Mouse (Mus musculus) testis, adult 2 months (tissue): ENCODE data around the gene Limk1. TPM values are rescaled to one million over a fixed set of nuclear protein-coding genes. Genes with fewer than 3 reads are reported as not detected.

Experiments
- H3K27ac ChIP-seq: fragments of 200-500 bp; 2 replicates; pipeline ENCODE4 v1.5.1; 2012; ENCODE audit warnings: low read depth, low read length; ENCODE audit not compliant: control insufficient read depth, insufficient read depth
- H3K27me3 ChIP-seq: fragments of 200-500 bp; 2 replicates; pipeline ENCODE4 v1.6.1; 2012; ENCODE audit warnings: mild to moderate bottlenecking, low read length, moderate library complexity; ENCODE audit not compliant: control insufficient read depth, insufficient read depth
- H3K36me3 ChIP-seq: fragments of 200-500 bp; 2 replicates; pipeline ENCODE4 v1.6.1; 2012; ENCODE audit warnings: mild to moderate bottlenecking, low read length; ENCODE audit not compliant: control insufficient read depth, insufficient read depth
- H3K4me1 ChIP-seq: fragments of 200-500 bp; 2 replicates; pipeline ENCODE4 v1.6.1; 2012; ENCODE audit warnings: low read length; ENCODE audit not compliant: control insufficient read depth, insufficient read depth
- H3K4me3 ChIP-seq: fragments of 200-500 bp; 2 replicates; pipeline ENCODE4 v1.5.1; 2012; ENCODE audit warnings: low read depth, mild to moderate bottlenecking, low read length, moderate library complexity, mixed read lengths; ENCODE audit not compliant: control insufficient read depth
- CTCF ChIP-seq: fragments of 200-500 bp; IDR thresholded peaks from 2 replicates; pipeline ENCODE4 v1.5.1; 2012; ENCODE audit warnings: low read depth, mild to moderate bottlenecking, inconsistent platforms, low read length, moderate library complexity; ENCODE audit not compliant: control insufficient read depth, insufficient read depth, insufficient replicate concordance
- POLR2A ChIP-seq: fragments of 200-500 bp; IDR thresholded peaks from 2 replicates; pipeline ENCODE4 v1.6.1; 2012; ENCODE audit warnings: low read depth, mild to moderate bottlenecking, inconsistent platforms, low read length, moderate library complexity; ENCODE audit not compliant: control insufficient read depth
- polyA plus RNA-seq: library from polyadenylated mRNA; depleted of rRNA; stranded (reverse); fragments of >200 nt; gene quantifications from 2 replicates; pipeline ENCODE4 v1.2.3, GENCODE M21; 2012

Limk1 gene
- polyA plus RNA-seq, 1 experiment, result 16.3 TPM

- Histone ChIP-seq H3K27me3 (no peaks in the 10 kb centered on the region), H3K4me3 (no peak overlapping the region), H3K36me3 (peaks cover 5% of the 10 kb centered on the region), H3K4me1 (peaks cover 3% of the 10 kb centered on the region), H3K27ac (no peak overlapping the region)
- TF ChIP-seq CTCF, result no peak
- no peak for TF ChIP-seq POLR2A
Measured at GRCm38 (mm10) chr5:134632841-134633240, 55.6 kb downstream of the Limk1 start.

DNA sequence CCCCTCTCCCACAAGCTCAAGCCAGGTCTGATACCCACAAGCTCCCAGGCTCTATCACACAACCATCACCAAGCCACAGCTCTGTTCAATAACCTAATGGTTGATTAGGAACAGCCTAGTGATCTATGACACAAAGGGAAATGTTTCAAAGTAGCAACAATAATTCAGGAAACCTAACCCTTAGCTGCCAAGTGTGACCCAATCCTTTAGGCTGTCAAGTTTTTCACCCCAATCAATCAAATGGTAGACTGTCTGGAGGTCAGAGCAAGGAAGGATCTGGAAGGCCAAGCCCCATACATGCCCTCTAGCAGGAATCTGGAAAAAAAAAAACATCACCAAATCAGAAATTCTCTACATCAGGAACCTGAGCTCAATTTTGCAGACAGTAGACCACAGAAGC, 57.6 kb downstream of the Limk1 start:
- no peak for TF ChIP-seq CTCF
- no peak for TF ChIP-seq POLR2A
- Histone ChIP-seq H3K36me3 (peaks cover 5% of the 10 kb centered on the region), H3K4me3 (no peak overlapping the region), H3K4me1 (no peaks in the 10 kb centered on the region; the same call in 1 of the 2 replicates), H3K27ac (no peak overlapping the region), H3K27me3 (no peaks in the 10 kb centered on the region)

- H3K27ac ChIP-seq, result no peak overlapping the region
- H3K27me3 ChIP-seq, result no peaks in the 10 kb centered on the region
- H3K36me3 ChIP-seq, result peaks cover 5% of the 10 kb centered on the region
- no peak for TF ChIP-seq CTCF
- TF ChIP-seq POLR2A, result no peak
- H3K4me1 ChIP-seq, result no peaks in the 10 kb centered on the region; the same call in 1 of the 2 replicates
- no peak overlapping the region for H3K4me3 ChIP-seq
Measured at GRCm38 (mm10) chr5:134629508-134629907, 58.9 kb downstream of the Limk1 start.

DNA sequence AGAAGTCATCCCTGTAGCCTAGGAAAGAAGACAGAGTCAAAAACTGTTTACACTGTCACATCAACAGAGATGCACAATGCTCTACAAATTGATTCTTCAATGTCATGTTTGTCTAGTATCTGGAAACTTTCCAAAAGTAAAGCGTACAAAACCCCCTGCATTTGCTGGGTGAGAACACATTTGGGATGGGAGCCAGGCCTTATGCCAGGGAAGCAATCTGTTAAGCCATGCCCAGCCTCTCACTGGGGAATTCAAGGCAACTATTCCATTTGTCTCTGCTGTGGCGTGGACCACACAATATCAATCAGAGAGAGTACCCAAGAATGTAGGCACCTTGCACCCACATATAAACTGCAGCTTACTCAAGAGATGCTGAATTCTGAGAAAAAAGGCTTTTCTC, 66.3 kb downstream of the Limk1 start:
- no peak overlapping the region for H3K27ac ChIP-seq
- no peak for TF ChIP-seq POLR2A
- no peak for TF ChIP-seq CTCF
- no peaks in the 10 kb centered on the region for H3K27me3 ChIP-seq
- H3K4me1 ChIP-seq, result no peaks in the 10 kb centered on the region
- H3K36me3 ChIP-seq, result peaks cover 4% of the 10 kb centered on the region
- no peak overlapping the region for H3K4me3 ChIP-seq

DNA sequence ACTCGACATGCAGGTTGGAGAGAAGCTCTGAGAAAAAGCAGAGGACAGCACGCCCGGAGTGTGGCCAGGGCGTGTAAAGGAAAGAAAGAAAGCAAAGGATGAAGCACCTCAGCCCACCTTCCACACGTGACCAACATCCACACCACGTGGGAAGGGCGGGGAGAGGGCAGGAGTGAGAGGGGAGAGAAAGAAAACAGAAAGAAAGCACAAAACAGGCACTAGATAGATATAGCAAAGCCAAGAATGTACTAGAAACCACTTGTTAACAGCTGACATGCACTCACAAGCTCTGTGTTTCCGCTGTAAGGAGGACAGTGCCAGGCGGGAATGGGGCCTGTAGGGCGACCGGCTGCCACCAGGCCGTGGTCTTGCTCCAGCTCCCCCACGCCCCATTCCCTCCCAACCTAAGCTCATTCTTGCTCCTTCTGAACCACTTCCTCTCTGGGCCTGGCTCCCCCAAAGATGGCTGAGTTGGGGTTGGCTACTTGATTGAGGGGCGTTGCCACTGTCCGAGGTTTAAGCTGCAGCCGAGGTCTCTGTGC, 67.2 kb downstream of the Limk1 start:
- Histone ChIP-seq H3K27ac (no peak overlapping the region), H3K36me3 (peaks cover 4% of the 10 kb centered on the region), H3K4me3 (no peak overlapping the region), H3K4me1 (no peaks in the 10 kb centered on the region), H3K27me3 (no peaks in the 10 kb centered on the region)
- no peak for TF ChIP-seq POLR2A

GRCm38 (mm10) chr5:134620457-134620856, 67.9 kb downstream of the Limk1 start:
- Histone ChIP-seq H3K4me3 (no peak overlapping the region), H3K27me3 (no peaks in the 10 kb centered on the region), H3K36me3 (peaks cover 4% of the 10 kb centered on the region), H3K27ac (no peak overlapping the region), H3K4me1 (no peaks in the 10 kb centered on the region)
- TF ChIP-seq CTCF (no peak), POLR2A (no peak)

DNA sequence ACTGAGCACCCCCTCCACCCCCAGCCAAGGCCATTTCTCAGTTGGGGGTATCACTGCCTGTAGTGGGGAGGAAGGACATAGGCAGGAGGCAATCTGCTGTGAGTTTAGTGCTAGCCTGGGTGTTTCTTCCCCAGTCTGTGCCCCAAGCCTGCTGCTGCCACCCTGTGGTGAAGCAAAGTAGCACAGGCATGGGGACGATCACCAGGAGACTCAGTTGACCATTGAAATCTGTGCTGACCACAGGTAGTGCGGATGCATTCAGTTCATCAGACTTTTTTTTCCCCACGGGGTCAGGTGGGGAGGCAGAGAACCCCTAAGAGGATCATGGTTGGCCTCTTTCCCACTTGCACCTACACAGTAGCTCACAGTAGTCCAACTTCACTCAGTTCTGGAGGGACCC, 71.3 kb downstream of the Limk1 start:
- Histone ChIP-seq H3K27me3 (no peaks in the 10 kb centered on the region), H3K36me3 (peaks cover 2% of the 10 kb centered on the region; the same call in 1 of the 2 replicates), H3K4me3 (no peak overlapping the region), H3K4me1 (no peaks in the 10 kb centered on the region; the same call in 1 of the 2 replicates), H3K27ac (no peak overlapping the region)
- no peak for TF ChIP-seq POLR2A
- peak; percentile 90 for TF ChIP-seq CTCF

- no peaks in the 10 kb centered on the region; the same call in 1 of the 2 replicates for H3K4me1 ChIP-seq
Measured at GRCm38 (mm10) chr5:134615780-134616179, 72.6 kb downstream of the Limk1 start.

More at GRCm38 (mm10) chr5:134615780-134616179, 72.6 kb downstream of the Limk1 start:
- Histone ChIP-seq H3K36me3 (no peaks in the 10 kb centered on the region), H3K27ac (no peak overlapping the region), H3K4me3 (no peak overlapping the region), H3K27me3 (no peaks in the 10 kb centered on the region)
- TF ChIP-seq CTCF, result no peak
- TF ChIP-seq POLR2A, result no peak
